Mouse (Mus musculus): Measurements from ENCODE around the gene Cnih3. TPM values are rescaled to one million over a fixed set of nuclear protein-coding genes. Genes with fewer than 3 reads are reported as not detected.

Cnih3 gene
- polyA plus RNA-seq, 1 experiment from 2014 or later: not detected

DNA sequence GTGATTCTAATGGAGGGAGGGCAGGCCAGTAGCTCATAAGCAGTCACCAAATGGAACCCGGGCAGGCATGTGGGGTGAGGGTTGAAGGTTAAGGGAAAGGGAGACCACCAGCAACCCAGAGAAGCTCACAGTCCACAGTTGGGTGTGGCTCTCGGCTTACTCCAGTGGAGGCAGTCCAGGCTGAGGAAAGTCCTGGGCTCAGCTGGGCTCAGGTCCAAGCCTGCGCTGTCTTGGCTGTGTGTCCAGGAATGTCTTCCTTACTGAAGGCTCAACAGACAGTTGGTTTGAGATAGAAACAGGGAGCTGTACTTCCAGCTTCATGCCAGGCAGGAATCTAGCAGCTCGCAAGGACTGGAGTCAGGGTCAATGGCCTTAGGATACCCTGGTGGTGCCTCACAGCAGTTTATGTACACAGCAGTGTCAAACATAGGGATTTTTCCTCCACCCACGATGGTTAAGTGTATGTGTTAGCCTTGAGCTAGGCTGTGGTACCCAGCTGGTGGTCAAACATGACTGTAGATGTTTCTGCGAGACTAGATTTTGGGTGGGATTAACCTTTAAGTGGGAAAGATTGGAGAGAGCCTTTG, 65.6 kb downstream of the Cnih3 start:
- WGBS: 75% methylated on average over 6 of the region's 6 CpGs
- H3K4me1 ChIP-seq (replicated peaks; ENCODE audit: control insufficient read depth, insufficient read depth, low read length): no peaks in the 10 kb centered on the region
- no peak for ATAC-seq (replicated peaks; ENCODE audit: low FRiP score)

DNA sequence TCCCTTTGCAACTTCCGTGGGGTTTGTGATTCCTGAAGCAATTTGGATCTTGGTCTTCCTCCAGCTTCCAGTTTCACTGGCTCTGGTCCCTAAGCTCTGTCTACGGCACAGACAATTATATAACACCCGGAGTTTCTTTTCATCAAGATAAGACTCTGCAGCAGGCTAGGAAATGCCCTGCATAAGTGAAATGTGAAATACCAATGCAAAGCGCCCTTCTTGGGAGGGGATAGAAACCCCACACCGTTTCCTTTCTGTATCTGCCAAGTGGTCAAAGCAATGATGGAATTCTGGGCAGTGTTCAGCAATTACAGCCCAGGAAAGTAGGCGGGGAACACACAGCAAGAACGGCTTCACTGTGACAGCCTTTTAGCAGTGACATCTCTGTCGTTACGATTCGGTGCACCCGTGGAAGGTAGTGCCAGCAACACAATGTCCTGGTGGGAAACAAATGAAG, 67.7 kb downstream of the Cnih3 start:
- Histone ChIP-seq H3K9ac (ENCODE audit: low read depth, low read length) (no peak overlapping the region), H3K27me3 (replicated peaks; ENCODE audit: control insufficient read depth, insufficient read depth, low read length) (no peaks in the 10 kb centered on the region), H3K9me3 (ENCODE audit: control insufficient read depth, low read length) (no peaks in the 10 kb centered on the region), H3K27ac (ENCODE audit: low read depth, low read length) (no peak overlapping the region), H3K36me3 (ENCODE audit: control insufficient read depth, insufficient read depth, low read length) (no peaks in the 10 kb centered on the region), H3K4me2 (no peak overlapping the region), H3K4me3 (ENCODE audit: low read depth, low read length) (no peak overlapping the region), H3K4me1 (replicated peaks; ENCODE audit: control insufficient read depth, insufficient read depth, low read length) (no peaks in the 10 kb centered on the region)
- DNase-seq (ENCODE audit: low spot score) (no peak), ATAC-seq (replicated peaks; ENCODE audit: low FRiP score) (no peak)
- 73% methylated on average over 11 of the region's 11 CpGs for WGBS

More for the DNA sequence above, 65.6 kb downstream of the Cnih3 start:
- no peak overlapping the region for H3K27ac ChIP-seq (ENCODE audit: low read depth, low read length)
- no peaks in the 10 kb centered on the region for H3K9me3 ChIP-seq (ENCODE audit: control insufficient read depth, low read length)
- H3K9ac ChIP-seq (ENCODE audit: low read depth, low read length): no peak overlapping the region
- H3K36me3 ChIP-seq (ENCODE audit: control insufficient read depth, insufficient read depth, low read length): no peaks in the 10 kb centered on the region
- H3K4me3 ChIP-seq (ENCODE audit: low read depth, low read length): no peak overlapping the region
- no peak for DNase-seq (ENCODE audit: low spot score)
- H3K4me2 ChIP-seq: no peak overlapping the region
- H3K27me3 ChIP-seq (replicated peaks; ENCODE audit: control insufficient read depth, insufficient read depth, low read length): no peaks in the 10 kb centered on the region

- Histone ChIP-seq H3K9ac (ENCODE audit: low read depth, low read length) (no peak overlapping the region), H3K36me3 (ENCODE audit: control insufficient read depth, insufficient read depth, low read length) (no peaks in the 10 kb centered on the region), H3K4me1 (replicated peaks; ENCODE audit: control insufficient read depth, insufficient read depth, low read length) (no peaks in the 10 kb centered on the region), H3K4me3 (ENCODE audit: low read depth, low read length) (no peak overlapping the region), H3K27me3 (replicated peaks; ENCODE audit: control insufficient read depth, insufficient read depth, low read length) (0 out of 2 replicates have a peak, but pooled peaks cover 3% of the 10 kb centered on the region), H3K9me3 (ENCODE audit: control insufficient read depth, low read length) (no peaks in the 10 kb centered on the region), H3K27ac (ENCODE audit: low read depth, low read length) (no peak overlapping the region), H3K4me2 (no peak overlapping the region)
- DNase-seq (ENCODE audit: low spot score) (no peak), ATAC-seq (replicated peaks; ENCODE audit: low FRiP score) (no peak)
- WGBS: 65% methylated on average over 6 of the region's 6 CpGs
Measured at GRCm38 (mm10) chr1:181422796-181423195, 70.4 kb downstream of the Cnih3 start.

DNA sequence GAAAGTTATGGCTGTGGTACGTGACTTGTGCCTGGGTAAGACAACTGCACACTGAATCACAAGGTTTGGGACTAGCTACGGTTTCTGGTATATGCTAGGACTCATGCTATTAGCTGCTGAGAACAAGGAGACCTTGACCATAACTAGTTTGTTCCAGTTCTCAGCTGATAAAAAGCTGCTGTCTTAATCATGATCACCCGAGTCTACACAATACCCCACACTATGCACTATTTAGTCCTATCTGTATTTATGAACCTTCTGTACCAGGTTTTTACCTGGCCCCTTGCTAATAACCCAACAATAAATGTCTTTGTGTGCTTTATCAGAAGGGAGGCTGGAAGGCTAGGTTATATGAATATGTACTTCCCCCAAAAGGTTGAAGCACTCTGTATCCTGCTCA, 72.5 kb downstream of the Cnih3 start:
- WGBS: 85% methylated on average over 3 of the region's 3 CpGs
- no peak for ATAC-seq (replicated peaks; ENCODE audit: low FRiP score)
- no peak overlapping the region for H3K9ac ChIP-seq (ENCODE audit: low read depth, low read length)
- DNase-seq (ENCODE audit: low spot score): no peak
- H3K4me3 ChIP-seq (ENCODE audit: low read depth, low read length): no peak overlapping the region
- H3K4me1 ChIP-seq (replicated peaks; ENCODE audit: control insufficient read depth, insufficient read depth, low read length): no peaks in the 10 kb centered on the region
- H3K9me3 ChIP-seq (ENCODE audit: control insufficient read depth, low read length): no peaks in the 10 kb centered on the region
- H3K27me3 ChIP-seq (replicated peaks; ENCODE audit: control insufficient read depth, insufficient read depth, low read length): 0 out of 2 replicates have a peak, but pooled peaks cover 5% of the 10 kb centered on the region
- no peak overlapping the region for H3K4me2 ChIP-seq
- H3K36me3 ChIP-seq (ENCODE audit: control insufficient read depth, insufficient read depth, low read length): no peaks in the 10 kb centered on the region
- H3K27ac ChIP-seq (ENCODE audit: low read depth, low read length): no peak overlapping the region

DNA sequence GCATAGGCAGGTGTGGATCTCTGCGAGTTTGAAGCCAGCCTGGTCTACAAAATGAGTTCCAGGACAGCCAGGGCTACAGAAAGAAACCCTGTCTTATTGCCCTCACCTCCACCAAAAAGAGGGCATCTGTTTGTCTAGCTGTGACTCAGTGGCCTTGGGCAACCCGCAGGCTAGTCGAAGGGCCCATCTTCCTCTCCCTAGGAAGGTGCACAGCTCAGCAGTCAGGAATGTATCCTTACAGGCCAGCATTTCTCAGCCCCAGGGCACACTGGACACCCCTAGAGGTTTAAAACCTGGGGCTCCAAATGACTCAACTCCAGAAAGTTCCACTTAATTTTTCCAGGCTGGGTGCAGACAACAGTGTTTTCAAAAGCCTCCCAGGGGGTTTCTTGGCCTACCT, 73.0 kb downstream of the Cnih3 start:
- no peak overlapping the region for H3K27ac ChIP-seq (ENCODE audit: low read depth, low read length)
- no peaks in the 10 kb centered on the region for H3K9me3 ChIP-seq (ENCODE audit: control insufficient read depth, low read length)
- WGBS: 76% methylated on average over 3 of the region's 3 CpGs
- no peak for DNase-seq (ENCODE audit: low spot score)
- no peak for ATAC-seq (replicated peaks; ENCODE audit: low FRiP score)
- no peaks in the 10 kb centered on the region for H3K4me1 ChIP-seq (replicated peaks; ENCODE audit: control insufficient read depth, insufficient read depth, low read length)
- no peak overlapping the region for H3K4me3 ChIP-seq (ENCODE audit: low read depth, low read length)
- no peak overlapping the region for H3K4me2 ChIP-seq
- no peak overlapping the region for H3K9ac ChIP-seq (ENCODE audit: low read depth, low read length)
- H3K27me3 ChIP-seq (replicated peaks; ENCODE audit: control insufficient read depth, insufficient read depth, low read length): 0 out of 2 replicates have a peak, but pooled peaks cover 5% of the 10 kb centered on the region
- no peaks in the 10 kb centered on the region for H3K36me3 ChIP-seq (ENCODE audit: control insufficient read depth, insufficient read depth, low read length)

GRCm38 (mm10) chr1:181426406-181426805, 74.0 kb downstream of the Cnih3 start:
- Histone ChIP-seq H3K9me3 (ENCODE audit: control insufficient read depth, low read length) (no peaks in the 10 kb centered on the region), H3K4me3 (ENCODE audit: low read depth, low read length) (no peak overlapping the region), H3K27ac (ENCODE audit: low read depth, low read length) (no peak overlapping the region), H3K4me1 (replicated peaks; ENCODE audit: control insufficient read depth, insufficient read depth, low read length) (no peaks in the 10 kb centered on the region), H3K36me3 (ENCODE audit: control insufficient read depth, insufficient read depth, low read length) (no peaks in the 10 kb centered on the region), H3K27me3 (replicated peaks; ENCODE audit: control insufficient read depth, insufficient read depth, low read length) (0 out of 2 replicates have a peak, but pooled peaks cover 5% of the 10 kb centered on the region), H3K4me2 (no peak overlapping the region), H3K9ac (ENCODE audit: low read depth, low read length) (no peak overlapping the region)
- ATAC-seq (replicated peaks; ENCODE audit: low FRiP score) (no peak), DNase-seq (ENCODE audit: low spot score) (no peak)
- WGBS: 75% methylated on average over 5 of the region's 5 CpGs

- Histone ChIP-seq H3K9me3 (ENCODE audit: control insufficient read depth, low read length) (no peaks in the 10 kb centered on the region), H3K4me1 (replicated peaks; ENCODE audit: control insufficient read depth, insufficient read depth, low read length) (no peaks in the 10 kb centered on the region), H3K27ac (ENCODE audit: low read depth, low read length) (no peak overlapping the region), H3K36me3 (ENCODE audit: control insufficient read depth, insufficient read depth, low read length) (no peaks in the 10 kb centered on the region), H3K4me2 (no peak overlapping the region), H3K9ac (ENCODE audit: low read depth, low read length) (no peak overlapping the region), H3K4me3 (ENCODE audit: low read depth, low read length) (no peak overlapping the region), H3K27me3 (replicated peaks; ENCODE audit: control insufficient read depth, insufficient read depth, low read length) (no peaks in the 10 kb centered on the region)
- 94% methylated on average over 5 of the region's 5 CpGs for WGBS
- ATAC-seq (replicated peaks; ENCODE audit: low FRiP score) (no peak), DNase-seq (ENCODE audit: low spot score) (no peak)
Measured at GRCm38 (mm10) chr1:181433263-181433662, 80.8 kb downstream of the Cnih3 start.

DNA sequence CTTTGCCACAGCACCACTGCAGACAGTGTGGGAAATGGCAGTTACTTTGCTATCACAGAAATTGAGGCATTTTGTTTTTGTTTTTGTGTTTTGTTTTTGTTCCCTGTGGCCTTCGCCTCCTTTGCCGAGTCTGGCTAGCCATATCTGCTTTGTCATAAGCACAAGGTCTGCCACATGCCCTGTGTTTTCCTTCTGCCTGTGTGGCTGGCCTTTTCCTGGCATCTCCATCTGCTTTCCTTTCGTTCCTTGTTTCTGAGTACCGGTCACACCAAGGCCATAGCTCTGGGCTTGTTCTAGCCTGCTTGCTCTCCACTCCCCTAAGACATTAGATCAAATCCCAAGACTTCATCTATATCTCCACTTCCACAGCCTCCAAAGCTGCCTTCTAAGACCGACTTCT, 83.0 kb downstream of the Cnih3 start:
- Histone ChIP-seq H3K27me3 (replicated peaks; ENCODE audit: control insufficient read depth, insufficient read depth, low read length) (no peaks in the 10 kb centered on the region), H3K4me3 (ENCODE audit: low read depth, low read length) (no peak overlapping the region), H3K36me3 (ENCODE audit: control insufficient read depth, insufficient read depth, low read length) (no peaks in the 10 kb centered on the region), H3K4me1 (replicated peaks; ENCODE audit: control insufficient read depth, insufficient read depth, low read length) (no peaks in the 10 kb centered on the region), H3K9ac (ENCODE audit: low read depth, low read length) (no peak overlapping the region), H3K4me2 (no peak overlapping the region), H3K9me3 (ENCODE audit: control insufficient read depth, low read length) (no peaks in the 10 kb centered on the region), H3K27ac (ENCODE audit: low read depth, low read length) (no peak overlapping the region)
- no peak for ATAC-seq (replicated peaks; ENCODE audit: low FRiP score)
- no peak for DNase-seq (ENCODE audit: low spot score)
- WGBS: 74% methylated on average over 5 of the region's 5 CpGs

GRCm38 (mm10) chr1:181440982-181441603, 88.7 kb downstream of the Cnih3 start:
- WGBS: 79% methylated on average over 8 of the region's 8 CpGs
- no peaks in the 10 kb centered on the region for H3K9me3 ChIP-seq (ENCODE audit: control insufficient read depth, low read length)

More at GRCm38 (mm10) chr1:181440982-181441603, 88.7 kb downstream of the Cnih3 start:
- Histone ChIP-seq H3K27ac (ENCODE audit: low read depth, low read length) (no peak overlapping the region), H3K27me3 (replicated peaks; ENCODE audit: control insufficient read depth, insufficient read depth, low read length) (no peaks in the 10 kb centered on the region), H3K9ac (ENCODE audit: low read depth, low read length) (no peak overlapping the region), H3K4me3 (ENCODE audit: low read depth, low read length) (no peak overlapping the region), H3K36me3 (ENCODE audit: control insufficient read depth, insufficient read depth, low read length) (no peaks in the 10 kb centered on the region), H3K4me2 (no peak overlapping the region), H3K4me1 (replicated peaks; ENCODE audit: control insufficient read depth, insufficient read depth, low read length) (no peaks in the 10 kb centered on the region)
- DNase-seq (ENCODE audit: low spot score): no peak
- no peak for ATAC-seq (replicated peaks; ENCODE audit: low FRiP score)
